8 mouse cellular contexts compared by ENCODE assay signal in the genomic region with DNA sequence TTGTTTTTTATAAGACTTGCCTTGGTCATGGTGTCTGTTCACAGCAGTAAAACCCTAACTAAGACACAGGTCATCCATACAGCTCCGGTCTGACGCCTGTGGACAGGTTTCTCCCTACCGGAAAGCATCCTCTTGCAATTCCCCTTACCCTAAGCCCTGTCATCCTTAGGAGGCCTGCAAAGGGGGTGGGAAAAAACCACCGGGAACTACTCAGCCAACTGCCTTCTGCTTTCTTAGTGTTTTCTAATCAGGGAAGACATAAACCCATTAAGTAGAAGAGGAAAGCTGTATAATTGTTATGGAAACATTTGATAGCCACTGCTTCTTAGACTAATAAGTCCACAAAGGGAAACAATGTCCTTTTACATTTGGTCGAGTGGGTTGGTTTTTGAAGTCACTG. TPM values are rescaled to one million over a fixed set of nuclear protein-coding genes. Genes with fewer than 3 reads are reported as not detected.
DNase-seq lines count a peak whose midpoint lies in the region; ATAC-seq and TF ChIP-seq lines count a peak whose summit lies in the region.

No protein-coding gene starts in this region.

- intact Hi-C loops in heart, adult 2 months (cut with DNase I), result loop anchor here (1.0 kb wide), 1 partner anchor 15 kb away; no protein-coding TSS in a partner anchor
- intact Hi-C loops in heart, postnatal 36 days (cut with DNase I), result loop anchor here (1.0 to 5.0 kb wide), 3 partner anchors 15 to 90 kb away; a partner anchor contains a TSS

- peaks cover 3% of the 10 kb centered on the region; the same call in 1 of the 2 replicates for H3K4me1 ChIP-seq in heart, adult 2 months (ENCODE audit: control insufficient read depth, insufficient read depth, low read length)
- peaks cover 18% of the 10 kb centered on the region for H3K4me1 ChIP-seq in G1E (ENCODE audit: insufficient read depth, low read depth, low read length)
- H3K4me1 ChIP-seq in heart, postnatal 0 days (ENCODE audit: control insufficient read depth, insufficient read depth), result peaks cover 5% of the 10 kb centered on the region; the same call in 1 of the 2 replicates
- H3K4me1 ChIP-seq in liver, postnatal 0 days (ENCODE audit: insufficient read depth), result peaks cover 20% of the 10 kb centered on the region

- H3K9me3 ChIP-seq in G1E (replicated peaks), result 0 out of 2 replicates have a peak, but pooled peaks cover 2% of the 10 kb centered on the region
- H3K9me3 ChIP-seq in heart, postnatal 0 days (replicated peaks; ENCODE audit: control insufficient read depth, low read length), result no peaks in the 10 kb centered on the region
- no peaks in the 10 kb centered on the region for H3K9me3 ChIP-seq in liver, postnatal 0 days (ENCODE audit: low read length)

- TF ChIP-seq POLR2A in heart, adult 2 months (IDR thresholded peaks at IDR 0.05; ENCODE audit: insufficient read depth, low read depth, low read length), result no peak

- peak overlapping the region; percentile 91 for H3K4me2 ChIP-seq in heart, postnatal 0 days (ENCODE audit: low read depth, low read length)
- peak overlapping the region; percentile 75 for H3K4me2 ChIP-seq in liver, postnatal 0 days (ENCODE audit: low read depth, low read length)

- no peak for TF ChIP-seq EP300 in heart, adult 2 months (IDR thresholded peaks at IDR 0.05; ENCODE audit: insufficient read depth, low read depth, low read length)
- no peak for TF ChIP-seq EP300 in heart, postnatal 0 days (IDR thresholded peaks at IDR 0.05; ENCODE audit: low read depth)
- TF ChIP-seq EP300 in liver, postnatal 0 days (IDR thresholded peaks at IDR 0.05; ENCODE audit: low read depth), result no peak

- peak overlapping the region; percentile 81 for H3K4me3 ChIP-seq in heart, adult 2 months
- peak overlapping the region; percentile 89; the same call in 1 of the 2 replicates for H3K4me3 ChIP-seq in G1E (ENCODE audit: low read depth, low read length)
- H3K4me3 ChIP-seq in heart, postnatal 0 days (ENCODE audit: low read depth, low read length), result peak overlapping the region; percentile 81
- peak overlapping the region; percentile 72 for H3K4me3 ChIP-seq in liver, postnatal 0 days (ENCODE audit: low read depth, low read length)

- WGBS in heart, adult 2 months, result 56% methylated on average over 5 of the region's 5 CpGs
- WGBS in heart, postnatal 0 days, result 49% methylated on average over 5 of the region's 5 CpGs
- 61% methylated on average over 5 of the region's 5 CpGs for WGBS in liver, postnatal 0 days (ENCODE audit: insufficient replicate concordance)

- H3K9ac ChIP-seq in heart, adult 2 months (ENCODE audit: low read depth, low read length), result peak overlapping the region; percentile 64; the same call in 1 of the 2 replicates
- 0 out of 2 replicates have a peak overlapping the region, but pooled peaks have one; percentile 83 for H3K9ac ChIP-seq in heart, postnatal 0 days (replicated peaks; ENCODE audit: low read depth, low read length)
- H3K9ac ChIP-seq in liver, postnatal 0 days (replicated peaks), result 0 out of 2 replicates have a peak overlapping the region, but pooled peaks have one; percentile 28

- no peak for DNase-seq in heart, adult 2 months
- DNase-seq in heart, postnatal 36 days, result no peak
- no peak for DNase-seq in G1E (ENCODE audit: low spot score)
- DNase-seq in heart, postnatal 0 days (ENCODE audit: low spot score), result no peak
- DNase-seq in liver, postnatal 0 days, result no peak
- DNase-seq in adrenal gland, postnatal 10 days, result no peak
- no peak for DNase-seq in natural killer cell, adult 2 months (ENCODE audit: low spot score in 2 of 2)
- no peak for DNase-seq in adipocyte (ENCODE audit: low spot score)

- H3K27ac ChIP-seq in heart, adult 2 months, result peak overlapping the region; percentile 73
- peak overlapping the region; percentile 97 for H3K27ac ChIP-seq in heart, postnatal 0 days (ENCODE audit: low read depth)
- H3K27ac ChIP-seq in liver, postnatal 0 days (ENCODE audit: low read depth), result no peak overlapping the region

- H3K79me2 ChIP-seq in heart, adult 2 months (replicated peaks; ENCODE audit: control insufficient read depth, insufficient read depth, low read length), result no peaks in the 10 kb centered on the region

- TF ChIP-seq CTCF in heart, adult 2 months (IDR thresholded peaks at IDR 0.05), result no peak
- no peak for TF ChIP-seq CTCF in G1E (IDR thresholded peaks at IDR 0.05; ENCODE audit: low read depth, low read length)
- TF ChIP-seq CTCF in heart, postnatal 0 days (IDR thresholded peaks at IDR 0.05; ENCODE audit: low read depth), result no peak
- TF ChIP-seq CTCF in liver, postnatal 0 days (IDR thresholded peaks at IDR 0.05; ENCODE audit: low read depth), result no peak

- H3K36me3 ChIP-seq in heart, adult 2 months (ENCODE audit: control insufficient read depth, insufficient read depth, low read length), result peaks cover 9% of the 10 kb centered on the region
- H3K36me3 ChIP-seq in G1E (replicated peaks), result peaks cover 15% of the 10 kb centered on the region
- H3K36me3 ChIP-seq in heart, postnatal 0 days (replicated peaks; ENCODE audit: control insufficient read depth, insufficient read depth, low read length), result peaks cover 18% of the 10 kb centered on the region
- peaks cover 12% of the 10 kb centered on the region for H3K36me3 ChIP-seq in liver, postnatal 0 days (replicated peaks; ENCODE audit: insufficient read depth, low read length)

- no peak for ATAC-seq in G1E (ENCODE audit: extremely low read depth, insufficient number of reproducible peaks, low FRiP score, poor library complexity, severe bottlenecking)
- ATAC-seq in heart, postnatal 0 days (ENCODE audit: insufficient read depth, low read depth), result no peak
- no peak for ATAC-seq in liver, postnatal 0 days

- no peaks in the 10 kb centered on the region for H3K27me3 ChIP-seq in heart, adult 2 months (ENCODE audit: control insufficient read depth, insufficient read depth, low read length)
- no peaks in the 10 kb centered on the region for H3K27me3 ChIP-seq in G1E (ENCODE audit: insufficient read depth, low read length)
- H3K27me3 ChIP-seq in heart, postnatal 0 days (ENCODE audit: control insufficient read depth, insufficient read depth, low read length), result no peaks in the 10 kb centered on the region
- H3K27me3 ChIP-seq in liver, postnatal 0 days (ENCODE audit: insufficient read depth, low read length), result no peaks in the 10 kb centered on the region

RNA-seq across cellular contexts. Expression of a gene that starts 0.3 kb away (rescaled TPM):
- 1,000 to 10,000 TPM in 1 of 2 experiments, 100 to 1,000 TPM in 1; 961 to 1,111 TPM for total RNA-seq in heart, adult 2 months (2021)
- polyA plus RNA-seq in heart, adult 2 months (2012; rRNA removed), result 895 and 1,105 TPM in 2 replicates
- 1,000 to 10,000 TPM; 1,043 to 1,108 TPM for total RNA-seq in heart, postnatal 36 days (2021)
- 107 and 144 TPM in 2 replicates for total RNA-seq in G1E (2014; fragmentation: Nextera tagmentation)
- total RNA-seq in G1E (2017), result 102 and 111 TPM in 2 replicates
- 407 and 592 TPM in 2 replicates for polyA plus RNA-seq in G1E (2012)
- 925 and 977 TPM in 2 replicates for total RNA-seq in heart, postnatal 0 days (2014; rRNA removed; ENCODE audit: low replicate concordance)
- polyA plus RNA-seq in heart, postnatal 0 days (2015; fragmentation: Nextera tagmentation; extraction: Ambion mirVana), result 951 and 954 TPM in 2 replicates
- polyA plus RNA-seq in liver, postnatal 0 days (2015; fragmentation: Nextera tagmentation; extraction: Ambion mirVana), result 200 and 212 TPM in 2 replicates
- total RNA-seq in adrenal gland, postnatal 10 days (2021), result 100 to 1,000 TPM; 750 to 799 TPM

RNA-seq across cellular contexts. Expression of a gene that starts 13.0 kb away (rescaled TPM):
- total RNA-seq in heart, adult 2 months (2021), result 10 to 100 TPM; 30.7 to 34.0 TPM
- 12.3 and 24.2 TPM in 2 replicates for polyA plus RNA-seq in heart, adult 2 months (2012; rRNA removed)
- total RNA-seq in heart, postnatal 36 days (2021), result 10 to 100 TPM; 32.3 to 33.9 TPM
- 103 and 107 TPM in 2 replicates for total RNA-seq in G1E (2014; fragmentation: Nextera tagmentation)
- 150 and 173 TPM in 2 replicates for total RNA-seq in G1E (2017)
- 37.5 and 44.0 TPM in 2 replicates for polyA plus RNA-seq in G1E (2012)
- total RNA-seq in heart, postnatal 0 days (2014; rRNA removed; ENCODE audit: low replicate concordance), result 39.6 and 41.4 TPM in 2 replicates
- polyA plus RNA-seq in heart, postnatal 0 days (2015; fragmentation: Nextera tagmentation; extraction: Ambion mirVana), result 71.1 and 72.2 TPM in 2 replicates
- polyA plus RNA-seq in liver, postnatal 0 days (2015; fragmentation: Nextera tagmentation; extraction: Ambion mirVana), result 49.2 and 54.6 TPM in 2 replicates
- 10 to 100 TPM; 55.3 to 74.7 TPM for total RNA-seq in adrenal gland, postnatal 10 days (2021)

RNA-seq across cellular contexts. Expression of a gene that starts 45.1 kb away (rescaled TPM):
- total RNA-seq in heart, adult 2 months (2021), result under 1 TPM in 1 of 2 experiments, not detected in 1; 0.32 TPM
- polyA plus RNA-seq in heart, adult 2 months (2012; rRNA removed), result 0.31 TPM in 1 of 2 replicates, not detected in the other
- not detected for total RNA-seq in heart, postnatal 36 days (2021)
- total RNA-seq in G1E (2014; fragmentation: Nextera tagmentation) (not detected in 2 replicates), G1E (2017) (0.17 and 0.27 TPM in 2 replicates)
- not detected in 2 replicates for polyA plus RNA-seq in G1E (2012)
- not detected in 2 replicates for total RNA-seq in heart, postnatal 0 days (2014; rRNA removed; ENCODE audit: low replicate concordance)
- not detected in 2 replicates for polyA plus RNA-seq in heart, postnatal 0 days (2015; fragmentation: Nextera tagmentation; extraction: Ambion mirVana)
- not detected in 2 replicates for polyA plus RNA-seq in liver, postnatal 0 days (2015; fragmentation: Nextera tagmentation; extraction: Ambion mirVana)
- not detected for total RNA-seq in adrenal gland, postnatal 10 days (2021)

RNA-seq across cellular contexts. Expression of a gene that starts 46.4 kb away (rescaled TPM):
- total RNA-seq in heart, adult 2 months (2021), result 1 to 10 TPM; 5.7 to 6.9 TPM
- 6.5 and 6.6 TPM in 2 replicates for polyA plus RNA-seq in heart, adult 2 months (2012; rRNA removed)
- total RNA-seq in heart, postnatal 36 days (2021), result 1 to 10 TPM; 5.9 to 8.8 TPM
- total RNA-seq in G1E (2014; fragmentation: Nextera tagmentation), result 27.5 and 36.6 TPM in 2 replicates
- total RNA-seq in G1E (2017), result 91.9 and 98.6 TPM in 2 replicates
- 10.3 and 14.4 TPM in 2 replicates for polyA plus RNA-seq in G1E (2012)
- 14.3 and 16.1 TPM in 2 replicates for total RNA-seq in heart, postnatal 0 days (2014; rRNA removed; ENCODE audit: low replicate concordance)
- polyA plus RNA-seq in heart, postnatal 0 days (2015; fragmentation: Nextera tagmentation; extraction: Ambion mirVana), result 13.3 and 14.8 TPM in 2 replicates
- 36.4 and 39.1 TPM in 2 replicates for polyA plus RNA-seq in liver, postnatal 0 days (2015; fragmentation: Nextera tagmentation; extraction: Ambion mirVana)
- 100 to 1,000 TPM; 108 to 118 TPM for total RNA-seq in adrenal gland, postnatal 10 days (2021)

RNA-seq across cellular contexts. Expression of a gene that starts 53.9 kb away (rescaled TPM):
- not detected for total RNA-seq in heart, adult 2 months (2021)
- polyA plus RNA-seq in heart, adult 2 months (2012; rRNA removed), result 0.06 and 0.09 TPM in 2 replicates
- not detected for total RNA-seq in heart, postnatal 36 days (2021)
- total RNA-seq in G1E (2014; fragmentation: Nextera tagmentation), result not detected in 2 replicates
- total RNA-seq in G1E (2017), result 0.06 TPM in 1 of 2 replicates, not detected in the other
- polyA plus RNA-seq in G1E (2012), result not detected in 2 replicates
- total RNA-seq in heart, postnatal 0 days (2014; rRNA removed; ENCODE audit: low replicate concordance), result 0.04 TPM in 1 of 2 replicates, not detected in the other
- polyA plus RNA-seq in heart, postnatal 0 days (2015; fragmentation: Nextera tagmentation; extraction: Ambion mirVana), result 0.25 TPM in 1 of 2 replicates, not detected in the other
- polyA plus RNA-seq in liver, postnatal 0 days (2015; fragmentation: Nextera tagmentation; extraction: Ambion mirVana), result not detected in 2 replicates
- total RNA-seq in adrenal gland, postnatal 10 days (2021), result under 1 TPM; 0.51 to 0.82 TPM

Comparison
In these comparisons a context has a peak if more than half of its experiments do, and no peak if none do; other contexts are left out.
1. H3K9ac ChIP-seq: peak in every context shown above with its lines; median percentile 83 in heart, postnatal 0 days; 64 in heart, adult 2 months; 28 in liver, postnatal 0 days.